ENCODE assay signal across 24 mouse cellular contexts in genomic region chr9:14091099-14091930, GRCm38 (mm10).
DNase-seq lines count a peak whose midpoint lies in the region; TF ChIP-seq lines count a peak whose summit lies in the region.
"Had no signal": no experiment of that assay in that cellular context is flagged by ENCODE, and none has a peak within 500 bp of the region (broad histone marks: within the 10 kb centered on the region; RNA-seq: fewer than 3 reads in every experiment).

No protein-coding gene starts in this region.

- no peaks in the 10 kb centered on the region for H3K36me3 ChIP-seq in thymus, adult 2 months (ENCODE audit: control insufficient read depth, insufficient read depth, low read length)
- H3K36me3 ChIP-seq: forebrain, embryonic 10.5 days had no signal

- H3K4me1 ChIP-seq in thymus, adult 2 months (replicated peaks; ENCODE audit: control insufficient read depth, insufficient read depth, low read length) = peaks cover 43% of the 10 kb centered on the region

- DNase-seq in heart, adult 11 months = peak; percentile 70
- DNase-seq in heart, postnatal 14 days = no peak
- peak; percentile 12 for DNase-seq in thymus, adult 2 months
- DNase-seq in thymus, postnatal 25 days = no peak
- peak; percentile 21 for DNase-seq in brain, adult 2 months (ENCODE audit: low read depth, low spot score)
- no peak for DNase-seq in retina, postnatal 1 day
- no peak for DNase-seq in cerebellum, adult 8-10 months
- DNase-seq: adrenal gland, postnatal 14 days; B cell, adult 2 months; cerebellum, adult 11 months; cerebellum, postnatal 14 days; embryo, embryonic 11 days; forebrain, postnatal 0 days; gastrocnemius, adult 2 months; heart, adult 2 months; heart, postnatal 4 days; kidney, adult 11 months; left cerebral cortex, postnatal 4 days; liver, postnatal 0 days; midbrain, embryonic 14.5 days; right cerebral cortex, postnatal 14 days; thymus, postnatal 36 days had no signal

- intact Hi-C loops in heart, postnatal 14 days (cut with DNase I) = no loop called here

- no peaks in the 10 kb centered on the region for H3K27me3 ChIP-seq in thymus, adult 2 months (ENCODE audit: control insufficient read depth, insufficient read depth, low read length)

- TF ChIP-seq POLR2A in thymus, adult 2 months (IDR thresholded peaks at IDR 0.05; ENCODE audit: control insufficient read depth, extremely low read depth, insufficient read depth, low read length, poor library complexity) = no peak

- WGBS in thymus, adult 2 months = 57% methylated on average over 8 of the region's 8 CpGs

- TF ChIP-seq CTCF in thymus, adult 2 months (IDR thresholded peaks at IDR 0.05; ENCODE audit: borderline replicate concordance, control insufficient read depth, extremely low read depth, insufficient read depth, low read length, poor library complexity) = no peak

- H3K27ac ChIP-seq in thymus, adult 2 months (ENCODE audit: control insufficient read depth, insufficient read depth, low read length) = peak overlapping the region; percentile 73
- H3K27ac ChIP-seq: forebrain, embryonic 10.5 days; gastrocnemius, adult 2 months; heart, adult 2 months had no signal

- no peak overlapping the region for H3K4me3 ChIP-seq in thymus, adult 2 months (ENCODE audit: control insufficient read depth, insufficient read depth, low read length)
- H3K4me3 ChIP-seq: forebrain, embryonic 10.5 days; gastrocnemius, adult 2 months; heart, adult 2 months; megakaryocyte, embryonic 14.5 days had no signal

Comparison
In these comparisons a context has a peak if more than half of its experiments do, and no peak if none do; other contexts are left out.
1. DNase-seq: peak in heart, adult 11 months (single experiment), thymus, adult 2 months (single experiment) and brain, adult 2 months (single experiment); none in heart, postnatal 14 days (0 of 2), thymus, postnatal 25 days (single experiment), retina, postnatal 1 day (single experiment) and cerebellum, adult 8-10 months (single experiment).